Mouse (Mus musculus) limb, embryonic 12.5 days (tissue): ENCODE results near the gene Cactin. TPM values are rescaled to one million over a fixed set of nuclear protein-coding genes. Genes with fewer than 3 reads are reported as not detected.

Source experiments
- ATAC-seq: fragments of 200-750 bp; cut with Nextera tagmentation; 2 replicates; pipeline ENCODE4 v1.8.0; 2017; ENCODE audit warnings: low read depth, moderate TSS enrichment; ENCODE audit not compliant: insufficient number of reproducible peaks, insufficient read depth, low FRiP score, low TSS enrichment
- H3K27ac ChIP-seq: fragments of 300-500 bp; sonication (generic); 2 replicates; pipeline ENCODE4 v1.5.1; 2016; ENCODE audit warnings: mild to moderate bottlenecking, moderate library complexity
- H3K27me3 ChIP-seq: fragments of 300-500 bp; sonication (generic); 2 replicates; pipeline ENCODE4 v1.6.1; 2016; ENCODE audit warnings: mild to moderate bottlenecking, moderate library complexity
- H3K36me3 ChIP-seq: fragments of 300-500 bp; sonication (generic); 2 replicates; pipeline ENCODE4 v1.6.1; 2016; ENCODE audit warnings: mild to moderate bottlenecking, moderate library complexity
- H3K4me1 ChIP-seq: fragments of 300-500 bp; sonication (generic); replicated peaks from 2 replicates; pipeline ENCODE4 v1.6.1; 2016
- H3K4me2 ChIP-seq: fragments of 300-500 bp; sonication (generic); 2 replicates; pipeline ENCODE4 v1.6.1; 2016; ENCODE audit warnings: mild to moderate bottlenecking, moderate library complexity
- H3K4me3 ChIP-seq: fragments of 300-500 bp; sonication (generic); replicated peaks from 2 replicates; pipeline ENCODE4 v1.5.1; 2016; ENCODE audit warnings: mild to moderate bottlenecking
- H3K9ac ChIP-seq: fragments of 300-500 bp; sonication (generic); replicated peaks from 2 replicates; pipeline ENCODE4 v1.6.1; 2016; ENCODE audit warnings: mild to moderate bottlenecking, moderate library complexity
- H3K9me3 ChIP-seq: fragments of 300-500 bp; sonication (generic); 2 replicates; pipeline ENCODE4 v1.6.1; 2016; ENCODE audit warnings: mild to moderate bottlenecking, moderate library complexity
- WGBS: fragments of 180-500 bp; shearing (Covaris S2); methylation state at CpG from one replicate; pipeline ENCODE4 v1.1.7; 2016; 5-methylcytosine and 5-hydroxymethylcytosine counted together
- polyA plus RNA-seq: library from polyadenylated mRNA; unstranded; fragments of >200 nt; fragmentation: Nextera tagmentation; extraction: Ambion mirVana; gene quantifications from 2 replicates; pipeline ENCODE4 v1.2.1, GENCODE M21; 2016

Gene Cactin
- polyA plus RNA-seq, 1 experiment from 2014 or later = 57.7 TPM

DNA sequence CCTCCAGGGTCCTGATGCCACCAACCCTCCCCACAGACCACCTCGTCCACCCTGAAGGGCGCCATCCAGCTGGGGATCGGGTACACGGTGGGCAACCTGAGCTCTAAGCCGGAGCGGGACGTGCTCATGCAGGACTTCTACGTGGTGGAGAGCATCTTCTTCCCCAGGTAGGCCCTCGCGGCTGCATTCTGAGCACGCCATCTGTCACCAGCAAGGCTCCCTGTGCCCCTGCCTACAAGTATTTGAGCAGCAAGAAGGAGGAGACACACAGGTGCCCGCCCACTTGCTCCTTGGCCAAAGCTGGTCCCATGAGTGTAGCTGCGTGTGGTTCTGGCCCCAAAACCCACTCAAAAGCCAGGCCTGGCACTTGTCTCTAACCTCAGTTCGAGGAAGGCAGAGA is 15.2 kb upstream of the Cactin start:
- H3K27ac ChIP-seq = no peak overlapping the region
- H3K27me3 ChIP-seq = no peaks in the 10 kb centered on the region
- ATAC-seq = no peak
- H3K9me3 ChIP-seq = no peaks in the 10 kb centered on the region
- peaks cover 24% of the 10 kb centered on the region; the same call in 1 of the 2 replicates for H3K4me1 ChIP-seq
- H3K4me2 ChIP-seq = no peak overlapping the region
- H3K36me3 ChIP-seq = peaks cover 58% of the 10 kb centered on the region
- 94% methylated on average over 14 of the region's 14 CpGs for WGBS
- H3K4me3 ChIP-seq = no peak overlapping the region
- no peak overlapping the region for H3K9ac ChIP-seq

DNA sequence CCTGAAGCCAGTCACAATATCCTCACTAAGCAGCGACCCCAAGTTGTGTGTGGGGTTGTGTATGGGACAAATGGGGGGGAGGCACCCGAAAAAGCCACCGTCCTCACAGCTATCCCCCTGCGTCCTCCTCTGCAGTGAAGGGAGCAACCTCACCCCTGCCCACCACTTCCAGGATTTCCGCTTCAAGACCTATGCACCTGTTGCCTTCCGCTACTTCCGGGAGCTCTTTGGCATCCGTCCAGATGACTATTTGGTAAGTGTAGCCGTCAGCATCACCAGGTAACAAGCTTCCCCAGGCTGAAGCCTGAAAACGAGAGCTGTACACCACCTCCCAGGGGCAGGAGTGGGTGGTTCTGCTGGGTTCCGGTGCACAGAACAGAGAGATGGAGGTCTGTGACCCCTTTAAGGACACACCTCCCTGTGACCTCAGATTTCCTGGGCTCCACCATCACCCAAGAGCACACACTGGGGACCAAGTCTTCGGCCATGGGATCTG is 14.7 kb upstream of the Cactin start:
- Histone ChIP-seq H3K9ac (no peak overlapping the region), H3K4me2 (no peak overlapping the region), H3K27ac (no peak overlapping the region), H3K9me3 (no peaks in the 10 kb centered on the region), H3K36me3 (peaks cover 63% of the 10 kb centered on the region), H3K4me3 (no peak overlapping the region), H3K27me3 (no peaks in the 10 kb centered on the region), H3K4me1 (peaks cover 20% of the 10 kb centered on the region; the same call in 1 of the 2 replicates)
- WGBS = 92% methylated on average over 12 of the region's 12 CpGs
- ATAC-seq = no peak

DNA sequence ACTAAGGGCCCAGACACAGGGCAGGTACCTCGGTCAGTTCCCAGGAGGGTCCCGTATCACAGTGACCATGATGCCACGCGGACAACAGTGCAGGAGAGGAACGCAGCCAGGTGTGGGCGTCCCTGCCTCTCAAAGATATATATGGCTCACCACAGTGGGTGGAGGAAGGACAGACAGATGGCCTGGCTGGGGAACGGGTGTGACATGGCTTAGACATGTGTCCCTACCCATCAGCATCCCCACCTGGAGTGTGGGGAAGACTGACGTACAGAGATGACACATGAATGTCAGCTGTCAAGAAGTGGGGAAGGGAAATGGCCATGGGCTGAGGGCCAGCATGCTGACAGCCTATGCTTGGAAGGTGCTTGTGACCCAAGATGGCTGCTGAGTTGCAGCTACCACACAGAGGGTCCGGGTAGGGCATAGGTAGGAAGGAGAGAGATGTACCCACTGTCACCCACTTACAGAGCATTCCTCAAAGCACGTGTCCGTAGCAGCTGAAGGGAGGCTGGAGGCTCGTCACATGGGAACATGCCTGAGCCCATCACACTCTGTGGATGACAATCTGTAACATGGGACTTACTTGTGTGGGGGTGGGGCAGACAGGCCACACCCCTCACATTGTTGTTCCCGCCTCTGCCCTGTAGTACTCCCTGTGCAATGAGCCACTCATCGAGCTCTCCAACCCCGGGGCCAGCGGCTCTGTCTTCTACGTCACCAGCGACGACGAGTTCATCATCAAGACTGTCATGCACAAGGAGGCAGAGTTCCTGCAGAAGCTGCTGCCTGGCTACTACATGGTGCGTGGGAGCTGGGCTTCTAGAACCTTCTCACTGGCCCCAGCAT is 13.8 kb upstream of the Cactin start:
- Histone ChIP-seq H3K9ac (no peak overlapping the region), H3K4me1 (peaks cover 17% of the 10 kb centered on the region; the same call in 1 of the 2 replicates), H3K27ac (no peak overlapping the region), H3K4me2 (no peak overlapping the region), H3K36me3 (peaks cover 72% of the 10 kb centered on the region), H3K27me3 (no peaks in the 10 kb centered on the region), H3K9me3 (no peaks in the 10 kb centered on the region), H3K4me3 (no peak overlapping the region)
- WGBS = 91% methylated on average over 21 of the region's 21 CpGs
- ATAC-seq = no peak

DNA sequence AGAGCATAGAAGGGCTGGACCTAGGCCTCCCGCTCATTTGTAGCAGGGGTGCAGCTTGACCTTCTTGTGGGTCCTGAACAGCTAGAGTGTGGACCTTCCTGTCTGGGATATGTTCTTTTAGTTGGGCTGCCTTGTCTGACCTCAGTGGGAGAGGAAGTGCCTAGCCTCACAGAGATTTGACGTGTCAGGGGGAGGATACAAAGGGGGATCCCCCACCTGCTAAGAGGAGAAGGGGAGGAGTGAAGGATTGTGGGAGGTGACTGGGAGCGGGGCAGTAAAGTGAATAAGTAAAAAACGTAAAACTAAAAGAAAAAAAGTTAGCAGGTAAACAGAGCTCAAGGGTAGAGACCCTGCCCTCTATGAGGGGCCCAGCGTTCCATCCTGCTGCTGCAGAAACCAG is 11.3 kb upstream of the Cactin start:
- no peak for ATAC-seq
- no peak overlapping the region for H3K4me2 ChIP-seq

DNA sequence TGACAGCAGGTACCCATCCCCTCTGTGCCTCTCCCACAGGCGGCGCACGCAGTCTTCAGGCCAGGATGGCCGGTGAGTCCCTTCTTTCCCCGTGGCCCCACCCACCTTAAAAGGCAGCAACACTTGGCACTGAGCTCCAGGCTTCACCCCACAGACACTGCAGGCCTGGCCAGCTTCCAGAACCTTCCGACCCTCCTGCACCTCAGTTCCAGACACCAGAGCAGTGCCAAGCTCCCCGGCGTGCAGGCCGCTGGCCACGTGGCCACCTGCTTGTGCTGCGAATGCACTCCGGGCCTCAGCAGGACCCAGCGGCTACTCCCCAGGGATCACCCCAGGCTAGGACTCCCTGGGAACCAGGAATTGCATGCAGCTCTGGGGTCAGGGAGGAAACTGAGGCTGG is 7.3 kb upstream of the Cactin start:
- WGBS = 97% methylated on average over 13 of the region's 13 CpGs
- H3K4me3 ChIP-seq = no peak overlapping the region
- no peak for ATAC-seq
- no peak overlapping the region for H3K9ac ChIP-seq
- H3K27me3 ChIP-seq = peaks cover 4% of the 10 kb centered on the region; the same call in 1 of the 2 replicates
- peaks cover 22% of the 10 kb centered on the region for H3K4me1 ChIP-seq
- H3K9me3 ChIP-seq = no peaks in the 10 kb centered on the region
- peaks cover 96% of the 10 kb centered on the region for H3K36me3 ChIP-seq
- no peak overlapping the region for H3K27ac ChIP-seq
- no peak overlapping the region for H3K4me2 ChIP-seq

More for the DNA sequence above, 11.3 kb upstream of the Cactin start:
- Histone ChIP-seq H3K4me3 (no peak overlapping the region), H3K9me3 (no peaks in the 10 kb centered on the region), H3K36me3 (peaks cover 97% of the 10 kb centered on the region), H3K27me3 (no peaks in the 10 kb centered on the region), H3K9ac (no peak overlapping the region), H3K27ac (no peak overlapping the region), H3K4me1 (0 out of 2 replicates have a peak, but pooled peaks cover 5% of the 10 kb centered on the region)
- WGBS = 87% methylated on average over 5 of the region's 5 CpGs

DNA sequence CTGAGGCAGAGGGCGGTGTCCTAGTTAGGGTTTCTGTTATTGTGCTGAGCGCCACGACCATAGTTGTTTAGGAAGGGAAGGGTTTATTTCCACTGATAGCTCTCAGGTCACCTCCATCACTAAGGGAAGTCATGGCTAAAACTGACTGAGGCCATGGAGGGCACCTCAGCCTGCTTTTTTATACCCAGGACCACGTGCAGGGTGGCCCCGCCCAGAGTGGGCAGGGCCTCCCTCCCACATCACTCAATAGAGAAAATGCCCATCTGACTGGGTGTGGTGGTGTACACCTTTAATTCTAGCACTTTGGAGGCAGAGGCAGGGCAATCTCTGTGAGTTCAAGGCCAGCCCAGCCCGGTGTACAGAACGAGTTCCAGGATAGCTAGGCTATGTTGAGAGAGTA is 6.7 kb upstream of the Cactin start:
- no peak for ATAC-seq
- Histone ChIP-seq H3K36me3 (peaks cover 94% of the 10 kb centered on the region), H3K27ac (no peak overlapping the region)

DNA sequence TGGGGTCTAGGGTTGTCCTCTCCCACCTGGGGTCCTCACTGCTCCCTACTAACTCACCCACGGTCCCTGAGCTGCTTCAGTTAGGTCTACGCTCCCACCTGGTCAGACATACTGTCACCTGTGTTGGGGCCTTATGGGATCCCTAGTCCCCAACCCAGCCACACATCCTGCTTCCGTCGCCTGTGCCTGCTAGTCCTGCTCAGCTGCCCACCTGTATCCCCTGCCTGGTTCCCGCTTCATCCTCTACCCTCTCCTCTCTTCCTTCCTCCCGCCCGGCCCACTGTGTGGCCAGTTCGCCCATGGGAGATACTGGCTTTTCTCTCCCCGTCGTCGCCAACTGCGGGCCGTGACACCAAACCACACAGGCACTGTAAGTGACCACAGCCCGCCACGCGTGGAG is 5.3 kb upstream of the Cactin start:
- peaks cover 80% of the 10 kb centered on the region for H3K36me3 ChIP-seq
- ATAC-seq = no peak
- H3K4me1 ChIP-seq = peaks cover 35% of the 10 kb centered on the region

More for the DNA sequence above, 6.7 kb upstream of the Cactin start:
- Histone ChIP-seq H3K4me2 (no peak overlapping the region), H3K27me3 (peaks cover 4% of the 10 kb centered on the region; the same call in 1 of the 2 replicates), H3K4me1 (peaks cover 28% of the 10 kb centered on the region), H3K9ac (no peak overlapping the region), H3K4me3 (no peak overlapping the region), H3K9me3 (no peaks in the 10 kb centered on the region)
- WGBS = 79% methylated on average over 7 of the region's 7 CpGs

DNA sequence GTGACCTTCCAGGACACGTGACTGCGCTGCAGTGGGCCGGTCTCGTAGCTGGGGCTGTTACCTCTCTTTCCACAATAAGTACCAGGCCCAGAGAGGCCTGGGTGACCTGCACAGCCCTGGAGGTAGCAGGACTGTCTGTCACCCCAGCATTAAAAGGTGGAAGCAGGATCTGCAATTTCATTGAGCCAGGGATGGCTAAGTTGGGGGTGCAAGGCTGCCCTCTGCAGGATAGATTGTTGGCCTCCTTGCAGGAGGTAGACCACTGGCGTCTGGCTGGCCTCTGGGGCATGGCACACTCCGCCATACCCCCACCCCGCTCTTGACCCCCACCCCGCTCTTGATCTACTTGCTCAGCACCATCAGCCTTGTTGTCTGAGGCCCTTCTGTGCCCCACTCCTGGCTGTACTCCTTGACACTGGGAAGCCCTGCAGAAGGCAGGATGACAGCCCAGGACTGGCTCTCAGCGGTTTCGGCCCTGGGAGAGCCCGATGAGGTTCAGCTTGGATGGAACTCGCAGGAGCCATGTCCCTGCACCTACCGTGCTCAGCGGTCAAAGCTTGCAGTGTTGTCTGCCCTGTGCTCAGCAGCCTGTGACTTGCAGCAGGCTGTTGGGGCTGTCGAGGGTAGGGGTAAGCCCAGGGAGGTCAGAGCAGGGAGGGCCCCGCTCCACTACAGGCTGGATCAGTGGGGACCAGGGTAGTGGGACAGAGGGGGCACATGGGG is 4.4 kb upstream of the Cactin start:
- peaks cover 4% of the 10 kb centered on the region; the same call in 1 of the 2 replicates for H3K27me3 ChIP-seq
- peaks cover 71% of the 10 kb centered on the region for H3K36me3 ChIP-seq
- 0 out of 2 replicates have a peak overlapping the region, but pooled peaks have one; percentile 53 for H3K27ac ChIP-seq
- H3K4me1 ChIP-seq = peaks cover 35% of the 10 kb centered on the region
- H3K9ac ChIP-seq = peak overlapping the region; percentile 51; the same call in 1 of the 2 replicates
- ATAC-seq = no peak
- peak overlapping the region; percentile 16; the same call in 1 of the 2 replicates for H3K4me3 ChIP-seq
- peak overlapping the region; percentile 47 for H3K4me2 ChIP-seq
- no peaks in the 10 kb centered on the region for H3K9me3 ChIP-seq
- 47% methylated on average over 16 of the region's 16 CpGs for WGBS

More for the DNA sequence above, 5.3 kb upstream of the Cactin start:
- WGBS = 94% methylated on average over 16 of the region's 16 CpGs
- Histone ChIP-seq H3K4me3 (no peak overlapping the region), H3K27ac (no peak overlapping the region), H3K9me3 (no peaks in the 10 kb centered on the region), H3K27me3 (peaks cover 4% of the 10 kb centered on the region; the same call in 1 of the 2 replicates), H3K9ac (no peak overlapping the region), H3K4me2 (no peak overlapping the region)

DNA sequence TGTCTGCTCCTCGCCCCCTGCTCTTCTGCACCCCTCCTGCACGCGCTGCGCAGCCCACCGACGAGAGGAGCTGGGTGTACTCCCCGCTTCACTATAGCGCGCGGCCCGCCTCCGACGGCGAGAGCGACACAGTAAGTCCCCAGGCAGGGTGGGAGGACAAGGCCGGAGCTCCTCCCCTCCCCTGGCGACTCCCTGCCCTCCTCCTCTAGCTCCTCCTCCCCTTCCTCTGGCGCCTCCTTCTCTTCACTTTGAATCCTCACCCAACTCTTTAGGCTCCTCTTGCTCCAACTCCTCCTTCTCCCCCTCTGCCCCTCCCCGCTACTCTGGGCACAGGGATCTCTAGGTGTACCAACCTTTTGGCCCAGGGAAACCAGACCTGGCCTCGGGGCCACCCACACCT is 3.6 kb upstream of the Cactin start:
- Histone ChIP-seq H3K4me3 (peak overlapping the region; percentile 16; the same call in 1 of the 2 replicates), H3K36me3 (peaks cover 65% of the 10 kb centered on the region), H3K27ac (peak overlapping the region; percentile 53; the same call in 1 of the 2 replicates), H3K9me3 (no peaks in the 10 kb centered on the region), H3K4me2 (peak overlapping the region; percentile 47), H3K27me3 (peaks cover 4% of the 10 kb centered on the region; the same call in 1 of the 2 replicates), H3K4me1 (peaks cover 43% of the 10 kb centered on the region), H3K9ac (peak overlapping the region; percentile 51)
- WGBS = 13% methylated on average over 20 of the region's 20 CpGs
- ATAC-seq = no peak

DNA sequence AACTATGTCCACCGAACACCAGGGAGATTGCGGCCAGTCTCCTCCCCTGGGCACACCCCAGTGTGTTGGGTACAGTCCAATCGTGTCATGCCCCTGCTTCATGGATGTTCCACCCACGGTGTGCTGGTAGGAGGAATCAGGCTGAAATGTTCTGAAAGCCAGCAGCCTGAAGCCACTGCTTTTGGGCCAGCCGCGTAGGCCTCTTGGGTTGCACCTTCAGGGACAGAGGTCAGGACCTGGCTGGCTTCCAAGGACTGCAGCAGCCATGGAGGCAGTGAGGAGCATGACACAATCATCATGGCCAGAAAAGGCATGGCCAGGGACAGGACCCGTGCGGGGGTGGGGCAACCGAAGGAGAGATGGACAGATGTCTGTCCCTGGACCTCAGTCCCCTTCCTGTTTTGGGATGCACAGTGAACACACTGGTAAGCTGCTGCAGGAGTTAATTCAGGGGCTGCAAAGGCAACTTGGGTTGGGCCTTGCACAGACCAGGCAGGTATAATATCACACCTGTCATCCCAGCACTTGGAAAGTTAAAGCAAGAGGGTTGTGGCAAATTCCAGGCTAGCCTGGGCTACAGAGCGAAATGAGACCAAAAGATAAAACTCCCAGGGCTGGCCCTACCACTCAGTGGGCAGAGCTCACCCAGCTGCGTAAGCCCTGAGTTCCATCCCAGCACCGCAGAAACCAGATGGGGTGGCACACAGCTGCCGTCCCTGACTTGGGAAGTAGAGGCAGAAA is 2.1 kb upstream of the Cactin start:
- Histone ChIP-seq H3K4me3 (peak overlapping the region; percentile 98), H3K4me1 (peaks cover 50% of the 10 kb centered on the region), H3K36me3 (peaks cover 65% of the 10 kb centered on the region), H3K27me3 (peaks cover 4% of the 10 kb centered on the region; the same call in 1 of the 2 replicates), H3K9ac (peak overlapping the region; percentile 57; the same call in 1 of the 2 replicates), H3K4me2 (peak overlapping the region; percentile 87), H3K27ac (peak overlapping the region; percentile 86), H3K9me3 (no peaks in the 10 kb centered on the region)
- 92% methylated on average over 13 of the region's 13 CpGs for WGBS
- no peak for ATAC-seq
